Mouse (Mus musculus) left cerebral cortex, postnatal 10 days (tissue): ENCODE data around the gene Vps33a. TPM values are rescaled to one million over a fixed set of nuclear protein-coding genes. Genes with fewer than 3 reads are reported as not detected.
A peak's percentile ranks its signal among the peaks of the same experiment; 100 is the strongest.

Experiments
- DNase-seq, 2 experiments: peaks; one replicate each; pipeline ENCODE4 v3.0.0; 2021 to 2022; ENCODE audit warnings: low spot score in 2 of 2, mixed read lengths in 1 of 2; ENCODE audit errors: extremely low spot score in 1 of 2
- intact Hi-C: fragments of 180-260 bp; cut with DNase I; formaldehyde crosslinking; loops from one replicate; pipeline ENCODE4 v1.15.1; 2025
- microRNA-seq: library from miRNA; unstranded; fragments of <30 nt; microRNA quantifications from one replicate; pipeline ENCODE4 v1.2.0, GENCODE M21; 2022
- total RNA-seq, 2 experiments: library from RNA; stranded (reverse); gene quantifications; 2 replicates each; pipeline ENCODE4 v1.2.3; 2021

Vps33a gene
- total RNA-seq, 2 experiments from 2014 or later, result 70.1 to 76.9 TPM

- intact Hi-C loops, result no loop called here
- DNase-seq, result no peak
Measured at GRCm38 (mm10) chr5:123487659-123488395, 85.0 kb downstream of the Vps33a start.

Small RNA genes within 50 kb of the gene (microRNA-seq; reads per million reads assigned to microRNA genes)
- gene Mir7647, result 2.9 reads per million, percentile 2 among the genes with 10 or more reads in this experiment

Other genes starting within 250 kb of the Vps33a start
- gene Bcl7a, start 229.2 kb downstream of the Vps33a start, total RNA-seq, result 10 to 100 TPM; 81.4 to 83.3 TPM
- 10 to 100 TPM; 22.6 to 24.6 TPM for gene Mlxip, start 178.2 kb downstream of the Vps33a start, total RNA-seq
- gene Lrrc43, start 83.7 kb downstream of the Vps33a start, total RNA-seq, result 1 to 10 TPM; 1.4 to 2.1 TPM
- not detected for gene Il31, start 83.5 kb downstream of the Vps33a start, total RNA-seq
- 1 to 10 TPM; 1.1 to 1.2 TPM for gene B3gnt4, start 62.6 kb downstream of the Vps33a start, total RNA-seq
- gene Diablo, start 48.9 kb downstream of the Vps33a start, total RNA-seq, result 10 to 100 TPM; 41.3 to 45.8 TPM
- gene Gm49027, start 47.5 kb downstream of the Vps33a start, total RNA-seq, result 1 to 10 TPM; 4.7 to 5.0 TPM
- gene Clip1, start 111.6 kb upstream of the Vps33a start, total RNA-seq, result 100 to 1,000 TPM; 112 to 122 TPM
- gene Zcchc8, start 148.1 kb upstream of the Vps33a start, total RNA-seq, result 10 to 100 TPM; 45.0 to 47.6 TPM
- gene Rsrc2, start 176.4 kb upstream of the Vps33a start, total RNA-seq, result 10 to 100 TPM; 75.6 to 80.5 TPM
- gene Kntc1, start 176.7 kb upstream of the Vps33a start, total RNA-seq, result 1 to 10 TPM; 2.6 to 2.8 TPM